Mouse (Mus musculus): ENCODE data around the gene Gm3417.
"Not testable (repeated sequence)": the region's sequence is repeated elsewhere in the genome, so short reads cannot be mapped to it uniquely, and the experiment has no call there.

Gene Gm3417

DNA sequence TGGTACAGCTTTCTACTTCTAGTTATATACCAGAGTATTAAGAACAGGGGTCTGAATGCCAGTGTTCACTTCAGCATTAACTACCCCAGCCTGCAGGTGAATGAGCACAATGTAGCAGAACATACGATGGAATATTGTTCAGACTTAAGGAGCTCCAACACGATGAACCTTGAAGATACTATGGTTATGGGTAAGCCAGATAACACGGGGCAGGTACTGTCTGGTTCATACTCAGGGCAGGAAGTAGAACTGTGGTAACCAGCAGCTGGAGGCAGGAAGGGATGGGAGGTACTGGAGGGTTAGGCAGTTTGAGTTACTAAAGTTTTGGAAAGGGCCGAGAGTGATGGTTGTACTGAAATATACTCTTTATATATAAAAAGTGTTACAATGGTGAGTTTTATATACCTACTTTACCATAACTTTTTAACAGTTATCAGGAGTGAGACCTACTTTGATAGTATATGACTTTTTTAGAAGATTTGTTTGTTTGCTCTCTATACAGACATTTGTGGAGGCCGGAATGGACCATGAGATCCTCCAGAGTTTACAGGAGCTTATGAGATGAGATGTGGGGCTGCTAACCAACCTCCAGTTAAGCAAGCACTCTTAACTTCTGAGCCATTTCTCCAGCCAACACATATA is 19.8 kb downstream of the Gm3417 start:
- no peak for DNase-seq

GRCm38 (mm10) chr17:14953452-14953851 is 25.1 kb downstream of the Gm3417 start:
- DNase-seq, result no peak

DNA sequence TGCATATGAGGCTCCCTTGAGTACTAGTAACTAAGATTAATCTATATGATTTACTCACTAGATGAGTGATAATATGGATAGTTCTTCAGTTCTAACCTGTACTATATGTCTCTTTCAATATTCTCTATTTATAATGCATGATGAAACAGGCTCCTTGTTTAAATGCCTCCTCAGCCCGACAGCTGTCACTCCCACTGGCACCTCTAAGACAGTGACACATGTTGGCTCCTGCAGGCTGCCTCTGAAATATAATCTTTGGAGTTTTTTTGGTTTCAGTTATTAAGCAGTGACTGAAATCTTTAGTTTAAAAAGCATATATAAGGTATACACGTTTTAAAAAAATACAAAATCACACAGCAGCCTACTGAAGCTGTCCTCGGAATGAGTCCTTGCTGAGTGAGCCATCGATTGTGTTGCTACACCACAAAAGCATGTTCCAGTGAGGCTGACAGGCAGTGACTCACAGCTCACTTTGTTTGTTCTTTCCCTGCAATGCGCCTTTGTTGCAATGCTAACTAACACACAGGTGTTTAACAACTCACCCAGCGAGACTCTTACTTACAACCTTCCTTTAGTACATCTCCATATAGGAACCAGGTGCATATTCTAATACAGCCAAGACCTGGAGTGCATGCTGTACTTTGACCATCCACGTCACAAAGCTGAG is 29.3 kb downstream of the Gm3417 start:
- no peak for DNase-seq

DNA sequence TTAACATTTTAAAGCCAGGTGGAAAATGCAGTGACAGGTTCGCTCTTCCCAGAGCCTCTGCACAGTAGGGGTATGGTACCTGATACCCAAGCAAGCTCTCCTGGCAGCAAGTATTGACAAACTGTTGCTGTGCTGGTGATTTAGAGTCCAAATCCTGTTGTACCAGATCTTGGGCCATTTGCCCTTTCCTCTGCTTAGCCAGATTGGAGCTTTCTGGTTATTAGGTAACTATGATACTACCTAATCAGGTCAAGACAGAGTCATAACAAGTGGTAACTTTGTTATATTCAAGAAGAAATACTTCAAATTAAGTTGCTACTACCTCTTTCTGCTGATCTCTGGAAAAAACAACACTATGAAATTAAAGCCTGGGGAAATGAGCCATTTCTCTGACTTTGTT is 34.0 kb downstream of the Gm3417 start:
- no peak for DNase-seq

GRCm38 (mm10) chr17:14943729-14944059 is 34.9 kb downstream of the Gm3417 start:
- no peak for DNase-seq

DNA sequence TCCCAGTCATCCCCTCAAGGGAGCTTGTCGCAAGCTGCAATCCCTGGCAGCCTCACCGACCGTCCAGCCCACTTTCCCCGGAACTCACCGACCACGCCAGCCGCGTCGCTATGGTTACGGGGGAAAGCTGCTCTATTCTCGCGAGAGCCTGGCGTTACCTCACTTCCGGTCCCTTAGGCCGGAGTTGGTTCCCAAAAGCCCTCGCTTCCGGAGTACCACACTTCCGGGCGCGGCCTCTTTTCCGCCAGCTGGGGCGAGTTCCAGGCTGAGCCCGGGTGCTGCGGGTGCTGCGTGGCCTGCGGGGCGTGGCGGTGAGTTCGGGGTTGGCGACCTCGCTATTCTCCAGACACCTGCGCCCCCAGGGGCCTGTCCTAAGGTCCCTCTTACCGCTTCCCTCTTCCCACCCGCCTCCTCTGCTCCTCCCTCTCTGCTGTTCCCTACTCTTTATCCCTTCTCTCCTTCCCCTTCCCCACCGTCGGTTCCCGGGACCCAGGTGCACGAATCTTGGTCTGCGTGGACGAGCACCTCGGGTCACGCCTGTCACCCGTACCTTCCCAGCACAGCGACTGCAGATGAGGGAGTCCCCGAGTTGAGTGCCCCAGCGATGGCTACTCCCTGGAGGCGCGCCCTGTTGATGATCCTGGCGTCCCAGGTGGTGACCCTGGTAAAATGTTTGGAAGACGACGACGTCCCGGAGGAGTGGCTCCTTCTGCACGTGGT is 35.4 kb downstream of the Gm3417 start, which contains the start of the genes Wdr27 and 1600012H06Rik:
Gene Wdr27, minus strand, starts transcription at position 150 of the 720 bp plus-strand sequence.
Gene 1600012H06Rik, plus strand, starts transcription at position 176 of the 720 bp plus-strand sequence.
- peak; percentile 99 for DNase-seq

- not testable (repeated sequence) for DNase-seq
Observed at GRCm38 (mm10) chr17:14942181-14942580, 36.4 kb downstream of the Gm3417 start.

GRCm38 (mm10) chr17:14935841-14936605 is 42.6 kb downstream of the Gm3417 start:
- DNase-seq, result no peak

DNA sequence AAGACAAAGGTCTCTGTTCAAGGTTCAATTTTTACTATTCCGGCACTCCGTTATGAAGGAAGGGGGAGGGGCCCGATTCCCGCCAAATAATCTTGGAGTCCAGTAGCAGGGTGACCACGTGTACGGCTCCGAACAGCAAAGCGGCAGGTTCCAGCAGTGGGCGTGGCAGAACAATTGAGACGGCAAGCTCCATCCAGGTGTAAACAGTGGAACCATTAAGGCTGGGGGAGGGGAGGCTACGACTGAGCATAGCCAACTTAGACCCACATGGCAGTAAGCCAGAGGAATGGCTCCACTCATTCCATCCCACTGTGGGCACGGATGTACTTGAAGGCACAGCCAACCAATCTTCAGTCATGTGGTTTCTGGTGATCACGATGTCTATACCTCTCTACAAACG is 43.3 kb downstream of the Gm3417 start:
- DNase-seq, result not testable (repeated sequence)

GRCm38 (mm10) chr17:14931469-14931868 is 47.1 kb downstream of the Gm3417 start:
- DNase-seq, result no peak

DNA sequence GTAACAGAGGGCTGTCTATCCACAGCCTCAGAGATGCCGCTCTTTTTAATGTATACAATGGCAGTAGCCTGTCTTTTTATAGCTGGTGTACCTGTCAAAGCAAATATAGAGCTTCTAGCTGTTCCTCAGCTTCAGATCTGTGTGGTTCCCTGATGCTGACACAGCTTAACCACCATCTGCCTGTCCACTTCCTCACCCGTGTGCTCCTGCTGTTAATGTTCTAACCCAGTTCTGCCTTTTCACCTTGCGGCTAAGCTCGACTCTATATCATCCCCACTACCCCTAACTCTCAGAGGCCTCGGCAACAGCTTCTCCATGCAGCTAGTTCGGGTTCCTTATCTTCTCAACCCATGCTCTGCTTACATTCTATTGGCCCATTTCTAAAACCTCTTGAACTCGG is 47.9 kb downstream of the Gm3417 start:
- no peak for DNase-seq

GRCm38 (mm10) chr17:14928631-14929030 is 50.0 kb downstream of the Gm3417 start:
- no peak for DNase-seq

GRCm38 (mm10) chr17:14927644-14928218 is 50.9 kb downstream of the Gm3417 start:
- no peak for DNase-seq

DNA sequence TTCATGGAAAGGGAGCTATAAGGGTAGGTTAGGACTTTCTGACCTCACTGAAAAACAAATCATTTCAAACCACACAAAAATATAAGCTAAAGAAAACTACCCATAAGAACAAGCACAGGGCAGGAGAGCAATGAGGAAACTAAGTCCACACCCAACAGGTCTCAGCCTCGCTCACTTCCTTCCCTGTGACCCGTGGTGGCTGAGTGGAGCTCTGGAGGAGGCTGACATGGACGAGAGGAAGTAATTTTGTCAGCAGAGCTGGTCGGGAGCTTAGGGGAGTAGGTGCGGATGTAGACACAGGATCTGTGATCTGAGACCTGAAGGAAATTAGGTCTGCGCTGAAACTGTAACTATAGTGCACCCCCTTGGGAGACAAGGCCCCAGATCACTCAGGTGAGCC is 57.0 kb downstream of the Gm3417 start:
- DNase-seq, result no peak

DNA sequence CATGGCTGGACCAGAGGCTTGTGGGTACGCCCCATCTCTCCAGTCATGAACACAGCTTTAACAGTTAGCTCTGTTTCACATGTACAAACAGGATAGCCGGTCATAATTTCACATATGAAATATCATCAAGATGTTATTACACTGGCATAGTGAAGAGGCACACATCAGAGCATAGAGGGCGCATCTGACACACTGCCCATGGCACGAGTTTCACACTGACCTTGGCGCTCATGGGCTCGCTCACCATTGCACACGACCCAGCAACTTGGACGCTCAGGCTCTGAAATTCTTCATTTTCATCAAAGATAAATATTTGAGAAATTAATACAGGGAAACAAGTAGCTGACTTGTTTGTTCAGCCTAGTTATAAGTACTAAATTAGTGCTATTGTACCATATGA is 60.7 kb downstream of the Gm3417 start:
- DNase-seq, result no peak

- DNase-seq, result no peak
Observed at GRCm38 (mm10) chr17:14914401-14914800, 64.2 kb downstream of the Gm3417 start.
